Mouse (Mus musculus): ENCODE data around the gene Abcb8. TPM values are rescaled to one million over a fixed set of nuclear protein-coding genes. Genes with fewer than 3 reads are reported as not detected.

The Abcb8 gene
- polyA plus RNA-seq, 1 experiment from 2014 or later: 48.7 TPM

- H3K9me3 ChIP-seq: no peaks in the 10 kb centered on the region
- 85% methylated on average over 9 of the region's 9 CpGs for WGBS
- H3K4me3 ChIP-seq: no peak overlapping the region
- no peak overlapping the region for H3K4me2 ChIP-seq (replicated peaks)
- no peak for ATAC-seq (replicated peaks)
- no peak overlapping the region for H3K27ac ChIP-seq (replicated peaks)
- peaks cover 25% of the 10 kb centered on the region for H3K4me1 ChIP-seq
- no peaks in the 10 kb centered on the region for H3K27me3 ChIP-seq
- H3K36me3 ChIP-seq: peaks cover 25% of the 10 kb centered on the region
- H3K9ac ChIP-seq (replicated peaks): no peak overlapping the region
These were observed 48.6 kb downstream of the Abcb8 start for GRCm38 (mm10) chr5:24442029-24442428.

- Histone ChIP-seq H3K9ac (replicated peaks) (no peak overlapping the region), H3K4me2 (replicated peaks) (no peak overlapping the region), H3K9me3 (no peaks in the 10 kb centered on the region), H3K4me3 (no peak overlapping the region), H3K36me3 (peaks cover 25% of the 10 kb centered on the region), H3K4me1 (peaks cover 35% of the 10 kb centered on the region), H3K27ac (replicated peaks) (no peak overlapping the region), H3K27me3 (no peaks in the 10 kb centered on the region)
- WGBS: 90% methylated on average over 7 of the region's 7 CpGs
- no peak for ATAC-seq (replicated peaks)
These were observed 49.7 kb downstream of the Abcb8 start for GRCm38 (mm10) chr5:24443204-24443603.

- Histone ChIP-seq H3K27ac (replicated peaks) (no peak overlapping the region), H3K9me3 (no peaks in the 10 kb centered on the region), H3K4me1 (peaks cover 36% of the 10 kb centered on the region), H3K36me3 (peaks cover 25% of the 10 kb centered on the region), H3K4me3 (peak overlapping the region; percentile 96), H3K9ac (replicated peaks) (no peak overlapping the region), H3K27me3 (peaks cover 6% of the 10 kb centered on the region; the same call in 1 of the 2 replicates), H3K4me2 (replicated peaks) (peak overlapping the region; percentile 96)
- WGBS: 80% methylated on average over 12 of the region's 12 CpGs
- ATAC-seq (replicated peaks): no peak
These were observed 50.5 kb downstream of the Abcb8 start for GRCm38 (mm10) chr5:24443927-24444326.

GRCm38 (mm10) chr5:24444746-24445427 lies 51.4 kb downstream of the Abcb8 start, which contains the start of gene Fastk:
TSS of gene Fastk (minus strand) at chr5:24445287.
- peak within 1 kb of the TSS; percentile 97 for H3K9ac ChIP-seq (replicated peaks)
- H3K36me3 ChIP-seq: peaks cover 23% of the 10 kb centered on the region
- H3K4me1 ChIP-seq: peaks cover 36% of the 10 kb centered on the region
- peak within 1 kb of the TSS; percentile 87 for H3K27ac ChIP-seq (replicated peaks)
- no peaks in the 10 kb centered on the region for H3K9me3 ChIP-seq
- ATAC-seq (replicated peaks): peak; percentile 85
- under 1% methylated on average over 60 of the region's 60 CpGs for WGBS
- H3K4me2 ChIP-seq (replicated peaks): peak within 1 kb of the TSS; percentile 96
- peak within 1 kb of the TSS; percentile 96 for H3K4me3 ChIP-seq
- peaks cover 12% of the 10 kb centered on the region; the same call in 1 of the 2 replicates for H3K27me3 ChIP-seq

GRCm38 (mm10) chr5:24445428-24446080 lies 52.1 kb downstream of the Abcb8 start:
- peak overlapping the region; percentile 96 for H3K4me2 ChIP-seq (replicated peaks)
- peaks cover 14% of the 10 kb centered on the region; the same call in 1 of the 2 replicates for H3K27me3 ChIP-seq
- peaks cover 36% of the 10 kb centered on the region for H3K4me1 ChIP-seq
- WGBS: 59% methylated on average over 20 of the region's 20 CpGs
- H3K9ac ChIP-seq (replicated peaks): peak overlapping the region; percentile 97
- H3K36me3 ChIP-seq: peaks cover 21% of the 10 kb centered on the region
- peak overlapping the region; percentile 96 for H3K4me3 ChIP-seq
- H3K9me3 ChIP-seq: no peaks in the 10 kb centered on the region
- H3K27ac ChIP-seq (replicated peaks): peak overlapping the region; percentile 87
- no peak; the same call in 1 of the 2 replicates for ATAC-seq (replicated peaks)

GRCm38 (mm10) chr5:24446630-24447029 lies 53.2 kb downstream of the Abcb8 start:
- Histone ChIP-seq H3K4me3 (peak overlapping the region; percentile 63; the same call in 1 of the 2 replicates), H3K27me3 (peaks cover 14% of the 10 kb centered on the region; the same call in 1 of the 2 replicates), H3K9ac (replicated peaks) (no peak overlapping the region), H3K36me3 (peaks cover 12% of the 10 kb centered on the region), H3K27ac (replicated peaks) (no peak overlapping the region), H3K4me2 (replicated peaks) (no peak overlapping the region; the same call in 1 of the 2 replicates), H3K4me1 (peaks cover 42% of the 10 kb centered on the region), H3K9me3 (no peaks in the 10 kb centered on the region)
- WGBS: 91% methylated on average over 7 of the region's 7 CpGs
- ATAC-seq (replicated peaks): no peak

- peaks cover 43% of the 10 kb centered on the region for H3K4me1 ChIP-seq
- peak within 1 kb of the TSS; percentile 82 for H3K4me2 ChIP-seq (replicated peaks)
- H3K36me3 ChIP-seq: peaks cover 5% of the 10 kb centered on the region; the same call in 1 of the 2 replicates
- H3K9me3 ChIP-seq: no peaks in the 10 kb centered on the region
- peak within 1 kb of the TSS; percentile 63 for H3K9ac ChIP-seq (replicated peaks)
- peak within 1 kb of the TSS; percentile 63 for H3K4me3 ChIP-seq
- H3K27me3 ChIP-seq: peaks cover 14% of the 10 kb centered on the region; the same call in 1 of the 2 replicates
- H3K27ac ChIP-seq (replicated peaks): no peak within 1 kb of the TSS
- WGBS: 2% methylated on average over 34 of the region's 34 CpGs
- ATAC-seq (replicated peaks): peak; percentile 32
These were observed 54.3 kb downstream of the Abcb8 start, which contains the start of gene Tmub1 for GRCm38 (mm10) chr5:24447624-24448298. TSS of gene Tmub1 (minus strand) at chr5:24447854.

GRCm38 (mm10) chr5:24451264-24452029 lies 58.0 kb downstream of the Abcb8 start:
- peak overlapping the region; percentile 90 for H3K9ac ChIP-seq (replicated peaks)
- ATAC-seq (replicated peaks): peak; percentile 72
- peak overlapping the region; percentile 97 for H3K4me2 ChIP-seq (replicated peaks)
- peak overlapping the region; percentile 90 for H3K4me3 ChIP-seq
- peaks cover 14% of the 10 kb centered on the region; the same call in 1 of the 2 replicates for H3K27me3 ChIP-seq
- H3K27ac ChIP-seq (replicated peaks): peak overlapping the region; percentile 95
- no peaks in the 10 kb centered on the region for H3K9me3 ChIP-seq
- 2% methylated on average over 58 of the region's 66 CpGs for WGBS
- H3K36me3 ChIP-seq: no peaks in the 10 kb centered on the region
- H3K4me1 ChIP-seq: peaks cover 60% of the 10 kb centered on the region

GRCm38 (mm10) chr5:24452030-24452690 lies 58.7 kb downstream of the Abcb8 start, which contains the start of gene Agap3:
TSS of gene Agap3 (plus strand) at chr5:24452177.
- peak within 1 kb of the TSS; percentile 97 for H3K4me2 ChIP-seq (replicated peaks)
- peak; percentile 68; the same call in 1 of the 2 replicates for ATAC-seq (replicated peaks)
- WGBS: 0% methylated on average over 38 of the region's 85 CpGs

GRCm38 (mm10) chr5:24452691-24453233 lies 59.3 kb downstream of the Abcb8 start:
- peaks cover 50% of the 10 kb centered on the region for H3K4me1 ChIP-seq
- peaks cover 14% of the 10 kb centered on the region; the same call in 1 of the 2 replicates for H3K27me3 ChIP-seq
- H3K36me3 ChIP-seq: no peaks in the 10 kb centered on the region
- peak; percentile 4; the same call in 1 of the 2 replicates for ATAC-seq (replicated peaks)
- 0% methylated on average over 29 of the region's 29 CpGs for WGBS
- H3K9me3 ChIP-seq: no peaks in the 10 kb centered on the region
- H3K4me3 ChIP-seq: peak overlapping the region; percentile 90
- H3K9ac ChIP-seq (replicated peaks): peak overlapping the region; percentile 90
- peak overlapping the region; percentile 97 for H3K4me2 ChIP-seq (replicated peaks)
- H3K27ac ChIP-seq (replicated peaks): peak overlapping the region; percentile 95

More at GRCm38 (mm10) chr5:24452030-24452690, 58.7 kb downstream of the Abcb8 start, which contains the start of gene Agap3:
- H3K9me3 ChIP-seq: no peaks in the 10 kb centered on the region
- H3K27ac ChIP-seq (replicated peaks): peak within 1 kb of the TSS; percentile 95
- peaks cover 14% of the 10 kb centered on the region; the same call in 1 of the 2 replicates for H3K27me3 ChIP-seq
- peaks cover 55% of the 10 kb centered on the region for H3K4me1 ChIP-seq
- H3K36me3 ChIP-seq: no peaks in the 10 kb centered on the region
- peak within 1 kb of the TSS; percentile 90 for H3K4me3 ChIP-seq
- peak within 1 kb of the TSS; percentile 90 for H3K9ac ChIP-seq (replicated peaks)
